Mouse (Mus musculus): ENCODE results near the gene Sash3. TPM values are rescaled to one million over a fixed set of nuclear protein-coding genes. Genes with fewer than 3 reads are reported as not detected.

Gene Sash3
- 0.39 and 1.2 TPM in 2 replicates for polyA plus RNA-seq (2014; fragmentation: Nextera tagmentation; extraction: Ambion mirVana)

- no peaks in the 10 kb centered on the region for H3K4me1 ChIP-seq (ENCODE audit: control insufficient read depth, insufficient read depth, low read length)
- H3K27ac ChIP-seq (replicated peaks; ENCODE audit: low read depth, low read length), result no peak within 1 kb of the TSS
- no peaks in the 10 kb centered on the region for H3K9me3 ChIP-seq (ENCODE audit: control insufficient read depth, low read length)
- H3K9ac ChIP-seq (replicated peaks; ENCODE audit: low read length), result no peak within 1 kb of the TSS
- no peak for ATAC-seq (ENCODE audit: low FRiP score, low TSS enrichment)
- DNase-seq, result no peak
- no peaks in the 10 kb centered on the region for H3K27me3 ChIP-seq (ENCODE audit: control insufficient read depth, insufficient read depth, low read length)
- H3K4me2 ChIP-seq (ENCODE audit: low read length), result no peak within 1 kb of the TSS
- no peak within 1 kb of the TSS for H3K4me3 ChIP-seq (replicated peaks; ENCODE audit: low read depth, low read length)
- 85% methylated on average over 4 of the region's 4 CpGs for WGBS
- no peaks in the 10 kb centered on the region for H3K36me3 ChIP-seq (ENCODE audit: control insufficient read depth, insufficient read depth, low read length)
Observed at GRCm38 (mm10) chrX:48146262-48146661, at the start of gene Sash3. Gene Sash3 (plus strand): TSS chrX:48146436.

- DNase-seq (no peak), ATAC-seq (ENCODE audit: low FRiP score, low TSS enrichment) (no peak)
- H3K4me2 ChIP-seq (ENCODE audit: low read length), result no peak overlapping the region
- H3K9ac ChIP-seq (replicated peaks; ENCODE audit: low read length), result no peak overlapping the region
- H3K9me3 ChIP-seq (ENCODE audit: control insufficient read depth, low read length), result no peaks in the 10 kb centered on the region
- no peaks in the 10 kb centered on the region for H3K27me3 ChIP-seq (ENCODE audit: control insufficient read depth, insufficient read depth, low read length)
- no peaks in the 10 kb centered on the region for H3K36me3 ChIP-seq (ENCODE audit: control insufficient read depth, insufficient read depth, low read length)
- H3K27ac ChIP-seq (replicated peaks; ENCODE audit: low read depth, low read length), result no peak overlapping the region
- H3K4me1 ChIP-seq (ENCODE audit: control insufficient read depth, insufficient read depth, low read length), result no peaks in the 10 kb centered on the region
- no peak overlapping the region for H3K4me3 ChIP-seq (replicated peaks; ENCODE audit: low read depth, low read length)
- WGBS, result 75% methylated on average over 8 of the region's 8 CpGs
Observed at GRCm38 (mm10) chrX:48096580-48096979, 49.7 kb upstream of the Sash3 start.

- no peak for ATAC-seq (ENCODE audit: low FRiP score, low TSS enrichment)
- DNase-seq, result no peak
- Histone ChIP-seq H3K4me2 (ENCODE audit: low read length) (no peak overlapping the region), H3K27me3 (ENCODE audit: control insufficient read depth, insufficient read depth, low read length) (no peaks in the 10 kb centered on the region), H3K9me3 (ENCODE audit: control insufficient read depth, low read length) (no peaks in the 10 kb centered on the region), H3K9ac (replicated peaks; ENCODE audit: low read length) (no peak overlapping the region), H3K36me3 (ENCODE audit: control insufficient read depth, insufficient read depth, low read length) (no peaks in the 10 kb centered on the region), H3K4me3 (replicated peaks; ENCODE audit: low read depth, low read length) (no peak overlapping the region), H3K27ac (replicated peaks; ENCODE audit: low read depth, low read length) (no peak overlapping the region), H3K4me1 (ENCODE audit: control insufficient read depth, insufficient read depth, low read length) (no peaks in the 10 kb centered on the region)
- WGBS, result 86% methylated on average over 9 of the region's 9 CpGs
Observed at GRCm38 (mm10) chrX:48098470-48099129, 47.6 kb upstream of the Sash3 start.

- no peaks in the 10 kb centered on the region for H3K4me1 ChIP-seq (ENCODE audit: control insufficient read depth, insufficient read depth, low read length)
- no peak overlapping the region for H3K4me3 ChIP-seq (replicated peaks; ENCODE audit: low read depth, low read length)
- 10% methylated on average over 1 of the region's 1 CpGs for WGBS
- H3K36me3 ChIP-seq (ENCODE audit: control insufficient read depth, insufficient read depth, low read length), result no peaks in the 10 kb centered on the region
- peak; percentile 11 for DNase-seq
- no peaks in the 10 kb centered on the region for H3K27me3 ChIP-seq (ENCODE audit: control insufficient read depth, insufficient read depth, low read length)
- no peak for ATAC-seq (ENCODE audit: low FRiP score, low TSS enrichment)
- H3K4me2 ChIP-seq (ENCODE audit: low read length), result no peak overlapping the region
- H3K27ac ChIP-seq (replicated peaks; ENCODE audit: low read depth, low read length), result no peak overlapping the region
- H3K9ac ChIP-seq (replicated peaks; ENCODE audit: low read length), result no peak overlapping the region
- H3K9me3 ChIP-seq (ENCODE audit: control insufficient read depth, low read length), result no peaks in the 10 kb centered on the region
Observed at GRCm38 (mm10) chrX:48099871-48100270, 46.4 kb upstream of the Sash3 start.

- H3K4me1 ChIP-seq (ENCODE audit: control insufficient read depth, insufficient read depth, low read length), result no peaks in the 10 kb centered on the region
- no peaks in the 10 kb centered on the region for H3K27me3 ChIP-seq (ENCODE audit: control insufficient read depth, insufficient read depth, low read length)
- no peak for DNase-seq
- WGBS, result 82% methylated on average over 3 of the region's 3 CpGs
- H3K36me3 ChIP-seq (ENCODE audit: control insufficient read depth, insufficient read depth, low read length), result no peaks in the 10 kb centered on the region
- no peak overlapping the region for H3K27ac ChIP-seq (replicated peaks; ENCODE audit: low read depth, low read length)
- no peaks in the 10 kb centered on the region for H3K9me3 ChIP-seq (ENCODE audit: control insufficient read depth, low read length)
- no peak for ATAC-seq (ENCODE audit: low FRiP score, low TSS enrichment)
- no peak overlapping the region for H3K4me3 ChIP-seq (replicated peaks; ENCODE audit: low read depth, low read length)
- H3K4me2 ChIP-seq (ENCODE audit: low read length), result no peak overlapping the region
- no peak overlapping the region for H3K9ac ChIP-seq (replicated peaks; ENCODE audit: low read length)
Observed at GRCm38 (mm10) chrX:48103256-48103655, 43.0 kb upstream of the Sash3 start.

GRCm38 (mm10) chrX:48104736-48105441, 41.3 kb upstream of the Sash3 start:
- H3K4me2 ChIP-seq (ENCODE audit: low read length), result no peak overlapping the region
- H3K36me3 ChIP-seq (ENCODE audit: control insufficient read depth, insufficient read depth, low read length), result no peaks in the 10 kb centered on the region
- ATAC-seq (ENCODE audit: low FRiP score, low TSS enrichment), result no peak
- no peak overlapping the region for H3K4me3 ChIP-seq (replicated peaks; ENCODE audit: low read depth, low read length)
- DNase-seq, result no peak
- H3K9ac ChIP-seq (replicated peaks; ENCODE audit: low read length), result no peak overlapping the region
- H3K4me1 ChIP-seq (ENCODE audit: control insufficient read depth, insufficient read depth, low read length), result no peaks in the 10 kb centered on the region
- no peaks in the 10 kb centered on the region for H3K27me3 ChIP-seq (ENCODE audit: control insufficient read depth, insufficient read depth, low read length)
- no peak overlapping the region for H3K27ac ChIP-seq (replicated peaks; ENCODE audit: low read depth, low read length)
- no peaks in the 10 kb centered on the region for H3K9me3 ChIP-seq (ENCODE audit: control insufficient read depth, low read length)
- WGBS, result 78% methylated on average over 7 of the region's 7 CpGs

GRCm38 (mm10) chrX:48106226-48106625, 40.0 kb upstream of the Sash3 start:
- Histone ChIP-seq H3K4me3 (replicated peaks; ENCODE audit: low read depth, low read length) (no peak overlapping the region), H3K27ac (replicated peaks; ENCODE audit: low read depth, low read length) (no peak overlapping the region), H3K4me2 (ENCODE audit: low read length) (no peak overlapping the region), H3K9ac (replicated peaks; ENCODE audit: low read length) (no peak overlapping the region), H3K4me1 (ENCODE audit: control insufficient read depth, insufficient read depth, low read length) (no peaks in the 10 kb centered on the region), H3K27me3 (ENCODE audit: control insufficient read depth, insufficient read depth, low read length) (no peaks in the 10 kb centered on the region), H3K9me3 (ENCODE audit: control insufficient read depth, low read length) (no peaks in the 10 kb centered on the region), H3K36me3 (ENCODE audit: control insufficient read depth, insufficient read depth, low read length) (no peaks in the 10 kb centered on the region)
- DNase-seq, result no peak
- no peak for ATAC-seq (ENCODE audit: low FRiP score, low TSS enrichment)
- WGBS, result 89% methylated on average over 3 of the region's 3 CpGs

- 71% methylated on average over 6 of the region's 6 CpGs for WGBS
- Histone ChIP-seq H3K9me3 (ENCODE audit: control insufficient read depth, low read length) (no peaks in the 10 kb centered on the region), H3K4me2 (ENCODE audit: low read length) (no peak within 1 kb of the TSS), H3K9ac (replicated peaks; ENCODE audit: low read length) (no peak within 1 kb of the TSS), H3K27me3 (ENCODE audit: control insufficient read depth, insufficient read depth, low read length) (no peaks in the 10 kb centered on the region), H3K4me1 (ENCODE audit: control insufficient read depth, insufficient read depth, low read length) (no peaks in the 10 kb centered on the region), H3K4me3 (replicated peaks; ENCODE audit: low read depth, low read length) (no peak within 1 kb of the TSS), H3K36me3 (ENCODE audit: control insufficient read depth, insufficient read depth, low read length) (no peaks in the 10 kb centered on the region), H3K27ac (replicated peaks; ENCODE audit: low read depth, low read length) (no peak within 1 kb of the TSS)
- DNase-seq, result no peak
- ATAC-seq (ENCODE audit: low FRiP score, low TSS enrichment), result no peak
Observed at GRCm38 (mm10) chrX:48108394-48109315, 37.6 kb upstream of the Sash3 start, which contains the start of gene Xpnpep2. Gene Xpnpep2 (plus strand): TSS chrX:48108725.
